8 mouse cellular contexts compared by ENCODE assay signal in the genomic region with DNA sequence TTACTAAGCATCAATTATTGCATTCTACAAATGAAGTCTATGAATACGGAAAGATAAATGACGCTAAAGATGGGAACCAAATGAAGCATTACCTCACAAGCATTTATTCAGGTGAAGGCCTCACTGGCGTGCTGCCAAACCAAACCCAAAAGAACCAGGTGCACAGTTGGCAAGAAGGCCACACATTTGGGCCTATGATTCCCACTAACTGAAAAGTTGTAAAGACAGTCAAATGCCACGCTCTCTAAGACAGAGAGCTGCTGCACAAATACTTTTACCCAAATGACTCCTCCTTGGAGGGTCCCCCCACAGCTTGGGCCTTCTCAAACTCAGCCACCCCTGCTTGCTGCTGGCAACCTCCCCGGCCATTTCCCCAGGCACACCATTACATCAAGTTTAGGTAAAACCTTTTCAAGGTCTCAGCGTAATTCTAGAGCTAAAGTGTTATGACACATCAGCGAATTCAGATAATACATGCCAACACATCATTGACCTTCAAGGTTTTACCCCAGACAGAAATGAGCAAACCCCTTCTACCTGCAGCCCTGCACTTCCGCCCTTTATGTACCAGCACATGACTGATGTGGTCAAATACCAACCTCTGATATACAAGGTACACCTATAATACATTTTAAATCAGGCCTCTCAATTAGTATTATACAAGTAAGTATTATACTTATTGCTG. TPM values are rescaled to one million over a fixed set of nuclear protein-coding genes. Genes with fewer than 3 reads are reported as not detected.
DNase-seq lines count a peak whose midpoint lies in the region; ATAC-seq and TF ChIP-seq lines count a peak whose summit lies in the region.

No protein-coding gene starts in this region.

- peaks cover 8% of the 10 kb centered on the region for H3K4me1 ChIP-seq in heart, adult 2 months (ENCODE audit: control insufficient read depth, insufficient read depth, low read length)
- peaks cover 43% of the 10 kb centered on the region for H3K4me1 ChIP-seq in embryonic facial prominence, embryonic 10.5 days
- H3K4me1 ChIP-seq in midbrain, postnatal 0 days (ENCODE audit: insufficient read depth, low read length), result peaks cover 13% of the 10 kb centered on the region; the same call in 1 of the 2 replicates

- peak overlapping the region; percentile 96 for H3K27ac ChIP-seq in heart, adult 2 months
- H3K27ac ChIP-seq in embryonic facial prominence, embryonic 10.5 days (replicated peaks), result peak overlapping the region; percentile 96
- H3K27ac ChIP-seq in midbrain, postnatal 0 days (ENCODE audit: low read depth, low read length), result no peak overlapping the region

- TF ChIP-seq EP300 in heart, adult 2 months (IDR thresholded peaks at IDR 0.05; ENCODE audit: insufficient read depth, low read depth, low read length), result no peak

- ATAC-seq in midbrain, postnatal 0 days (ENCODE audit: low FRiP score), result no peak

- H3K9me3 ChIP-seq in embryonic facial prominence, embryonic 10.5 days, result no peaks in the 10 kb centered on the region
- no peaks in the 10 kb centered on the region for H3K9me3 ChIP-seq in midbrain, postnatal 0 days (ENCODE audit: low read length)

- H3K27me3 ChIP-seq in heart, adult 2 months (ENCODE audit: control insufficient read depth, insufficient read depth, low read length), result no peaks in the 10 kb centered on the region
- no peaks in the 10 kb centered on the region for H3K27me3 ChIP-seq in embryonic facial prominence, embryonic 10.5 days (replicated peaks; ENCODE audit: low read depth, poor library complexity, severe bottlenecking)
- H3K27me3 ChIP-seq in midbrain, postnatal 0 days (ENCODE audit: insufficient read depth, low read length), result no peaks in the 10 kb centered on the region

- H3K9ac ChIP-seq in heart, adult 2 months (ENCODE audit: low read depth, low read length), result peak overlapping the region; percentile 61
- peak overlapping the region; percentile 92 for H3K9ac ChIP-seq in midbrain, postnatal 0 days (replicated peaks; ENCODE audit: low read length, poor library complexity, severe bottlenecking)

- H3K4me3 ChIP-seq in heart, adult 2 months, result peak overlapping the region; percentile 93
- peak overlapping the region; percentile 81 for H3K4me3 ChIP-seq in embryonic facial prominence, embryonic 10.5 days
- H3K4me3 ChIP-seq in midbrain, postnatal 0 days (ENCODE audit: low read depth, low read length), result peak overlapping the region; percentile 84

- peaks cover 3% of the 10 kb centered on the region; the same call in 1 of the 2 replicates for H3K79me2 ChIP-seq in heart, adult 2 months (replicated peaks; ENCODE audit: control insufficient read depth, insufficient read depth, low read length)

- DNase-seq in heart, adult 2 months, result no peak
- no peak for DNase-seq in heart, postnatal 36 days
- DNase-seq in CD4-positive helper T cell, adult 2 months (ENCODE audit: low read depth, low spot score), result peak; percentile 38
- DNase-seq in embryonic facial prominence, embryonic 10.5 days (ENCODE audit: low spot score), result no peak
- DNase-seq in kidney, adult 8-10 months, result peak; percentile 23 to 31
- DNase-seq in midbrain, postnatal 0 days (ENCODE audit: low spot score), result no peak
- DNase-seq in right cerebral cortex, postnatal 25 days, result no peak
- no peak for DNase-seq in thymus, postnatal 14 days

- intact Hi-C loops in heart, adult 2 months (cut with DNase I), result no loop called here
- intact Hi-C loops in heart, postnatal 36 days (cut with DNase I), result no loop called here

- TF ChIP-seq CTCF in heart, adult 2 months (IDR thresholded peaks at IDR 0.05), result no peak
- no peak for TF ChIP-seq CTCF in midbrain, postnatal 0 days (IDR thresholded peaks at IDR 0.05)

- TF ChIP-seq POLR2A in heart, adult 2 months (IDR thresholded peaks at IDR 0.05; ENCODE audit: insufficient read depth, low read depth, low read length), result no peak

- peaks cover 52% of the 10 kb centered on the region for H3K36me3 ChIP-seq in heart, adult 2 months (ENCODE audit: control insufficient read depth, insufficient read depth, low read length)
- H3K36me3 ChIP-seq in embryonic facial prominence, embryonic 10.5 days (replicated peaks), result peaks cover 54% of the 10 kb centered on the region
- H3K36me3 ChIP-seq in midbrain, postnatal 0 days (ENCODE audit: insufficient read depth, low read length), result peaks cover 37% of the 10 kb centered on the region

- WGBS in heart, adult 2 months, result 32% methylated on average over 8 of the region's 8 CpGs
- WGBS in embryonic facial prominence, embryonic 10.5 days, result 54% methylated on average over 8 of the region's 8 CpGs
- WGBS in midbrain, postnatal 0 days, result 49% methylated on average over 8 of the region's 8 CpGs

- peak overlapping the region; percentile 76 for H3K4me2 ChIP-seq in midbrain, postnatal 0 days (ENCODE audit: low read depth, low read length, poor library complexity, severe bottlenecking)

RNA-seq across cellular contexts. Expression of a gene that starts 1.5 kb away (rescaled TPM):
- 10 to 100 TPM; 81.8 to 98.2 TPM for total RNA-seq in heart, adult 2 months (2021)
- 48.0 and 89.5 TPM in 2 replicates for polyA plus RNA-seq in heart, adult 2 months (2012; rRNA removed)
- 10 to 100 TPM; 92.9 to 93.6 TPM for total RNA-seq in heart, postnatal 36 days (2021)
- polyA plus RNA-seq in embryonic facial prominence, embryonic 10.5 days (2016; fragmentation: Nextera tagmentation; extraction: Ambion mirVana), result 46.9 and 48.9 TPM in 2 replicates
- 52.7 and 87.1 TPM in 2 replicates for total RNA-seq in midbrain, postnatal 0 days (2014; rRNA removed)
- polyA plus RNA-seq in midbrain, postnatal 0 days (2015; fragmentation: Nextera tagmentation; extraction: Ambion mirVana), result 60.4 and 63.1 TPM in 2 replicates

RNA-seq across cellular contexts. Expression of a gene that starts 5.4 kb away (rescaled TPM):
- total RNA-seq in heart, adult 2 months (2021), result under 1 TPM in 1 of 2 experiments, not detected in 1; 0.07 TPM
- 0.06 TPM in 1 of 2 replicates, not detected in the other for polyA plus RNA-seq in heart, adult 2 months (2012; rRNA removed)
- total RNA-seq in heart, postnatal 36 days (2021), result under 1 TPM in 1 of 2 experiments, not detected in 1; 0.14 TPM
- polyA plus RNA-seq in embryonic facial prominence, embryonic 10.5 days (2016; fragmentation: Nextera tagmentation; extraction: Ambion mirVana), result 0.15 TPM in 2 replicates
- 0.33 TPM in 1 of 2 replicates, not detected in the other for total RNA-seq in midbrain, postnatal 0 days (2014; rRNA removed)
- polyA plus RNA-seq in midbrain, postnatal 0 days (2015; fragmentation: Nextera tagmentation; extraction: Ambion mirVana), result 0.22 and 0.25 TPM in 2 replicates

RNA-seq across cellular contexts. Expression of a gene that starts 33.1 kb away (rescaled TPM):
- total RNA-seq in heart, adult 2 months (2021), result 1,000 to 10,000 TPM; 1,125 to 1,306 TPM
- 480 and 876 TPM in 2 replicates for polyA plus RNA-seq in heart, adult 2 months (2012; rRNA removed)
- 1,000 to 10,000 TPM; 1,212 to 1,313 TPM for total RNA-seq in heart, postnatal 36 days (2021)
- 40.7 and 44.6 TPM in 2 replicates for polyA plus RNA-seq in embryonic facial prominence, embryonic 10.5 days (2016; fragmentation: Nextera tagmentation; extraction: Ambion mirVana)
- total RNA-seq in midbrain, postnatal 0 days (2014; rRNA removed), result 44.1 and 68.3 TPM in 2 replicates
- polyA plus RNA-seq in midbrain, postnatal 0 days (2015; fragmentation: Nextera tagmentation; extraction: Ambion mirVana), result 58.2 and 60.6 TPM in 2 replicates

Comparison
In these comparisons a context has a peak if more than half of its experiments do, and no peak if none do; other contexts are left out.
1. DNase-seq: peak in CD4-positive helper T cell, adult 2 months (single experiment) and kidney, adult 8-10 months (2 of 2); none in heart, adult 2 months (0 of 2), heart, postnatal 36 days (0 of 2), embryonic facial prominence, embryonic 10.5 days (single experiment), midbrain, postnatal 0 days (single experiment), right cerebral cortex, postnatal 25 days (single experiment) and thymus, postnatal 14 days (single experiment).
2. RNA of a gene that starts 33.1 kb away (total RNA-seq): 1,212 to 1,313 TPM in heart, postnatal 36 days and 1,125 to 1,306 TPM in heart, adult 2 months; 44.1 to 68.3 TPM in midbrain, postnatal 0 days; every median in the first group is over 10 times any median in the second.
3. Peak in every context shown above with its lines, with median percentiles within 50 percentile points of each other: H3K4me3 ChIP-seq.